In genomic region chr13:94573356-94573755, GRCm38 (mm10) we compare ENCODE assay signal across 17 mouse cellular contexts.
DNase-seq lines count a peak whose midpoint lies in the region.
"Had no signal": no experiment of that assay in that cellular context is flagged by ENCODE, and none has a peak within 500 bp of the region (broad histone marks: within the 10 kb centered on the region; RNA-seq: fewer than 3 reads in every experiment).

No protein-coding gene starts in this region.

- DNase-seq in heart, adult 11 months, result peak; percentile 55
- DNase-seq in heart, postnatal 4 days, result no peak
- peak; percentile 72 for DNase-seq in right cerebral cortex, adult 18-20 months
- DNase-seq in right cerebral cortex, postnatal 4 days, result no peak
- DNase-seq in left cerebral cortex, postnatal 36 days (ENCODE audit: low spot score in 2 of 2), result peak; percentile 39 to 53
- no peak for DNase-seq in thymus, postnatal 36 days
- DNase-seq in kidney, adult 9 months, result no peak
- DNase-seq in kidney, postnatal 36 days, result no peak
- DNase-seq: adrenal gland, postnatal 25 days; cerebellum, adult 11 months; cerebellum, adult 9-11 months; gastrocnemius, postnatal 25 days; heart, adult 2 months; heart, postnatal 14 days; lung, postnatal 4 days; midbrain, embryonic 14.5 days; thymus, postnatal 4 days had no signal

- intact Hi-C loops in left cerebral cortex, postnatal 36 days (cut with DNase I), result no loop called here

Comparison
In these comparisons a context has a peak if more than half of its experiments do, and no peak if none do; other contexts are left out.
1. DNase-seq: peak in heart, adult 11 months (single experiment), right cerebral cortex, adult 18-20 months (single experiment) and left cerebral cortex, postnatal 36 days (2 of 2); none in heart, postnatal 4 days (single experiment), right cerebral cortex, postnatal 4 days (single experiment), thymus, postnatal 36 days (0 of 2), kidney, adult 9 months (single experiment) and kidney, postnatal 36 days (0 of 2).